Mouse (Mus musculus) neutrophil, adult 65 days (primary cell): ENCODE measurements around the gene Spred3. TPM values are rescaled to one million over a fixed set of nuclear protein-coding genes. Genes with fewer than 3 reads are reported as not detected.

Experiments
- total RNA-seq: library from RNA; stranded (reverse); gene quantifications from 2 replicates; pipeline ENCODE4 v1.2.4, GENCODE M21; 2023

The Spred3 gene
- total RNA-seq = 1.2 and 2.6 TPM in 2 replicates

DNA sequence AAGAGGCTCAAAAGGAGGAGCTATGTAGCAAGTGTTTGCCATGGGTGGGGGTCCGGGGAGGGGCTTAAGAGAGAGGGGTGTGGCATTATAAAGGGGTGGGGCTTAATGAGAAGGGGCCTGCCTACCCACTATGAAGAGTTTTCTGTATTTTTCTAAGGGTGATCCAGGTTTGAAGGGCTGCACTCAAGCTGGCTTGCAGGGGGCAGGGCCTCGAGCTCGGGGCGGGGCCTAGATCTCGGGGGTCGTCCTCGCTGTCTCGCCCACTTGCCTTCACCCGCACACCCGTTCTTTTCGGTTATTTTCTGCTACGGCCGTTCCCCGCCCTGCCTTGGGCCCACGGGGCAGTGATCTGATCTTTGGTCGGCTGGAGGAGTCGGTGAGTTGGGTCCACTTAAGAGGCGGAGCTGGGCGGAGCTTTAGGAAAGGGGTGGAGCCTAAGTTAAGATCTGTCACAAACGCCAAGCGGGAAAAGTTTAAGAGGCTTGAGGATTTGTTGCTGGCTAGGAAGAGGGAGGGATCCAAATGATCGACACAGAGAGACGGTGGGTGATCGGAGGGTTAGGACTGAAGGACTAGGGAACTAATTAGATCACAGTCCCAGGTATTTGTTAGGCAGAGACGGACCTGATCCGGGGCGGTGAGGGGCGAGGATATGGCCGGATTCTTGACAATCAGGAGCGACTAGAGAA, at the start of gene Spred3, which contains the start of gene Ggn:
Spred3 (minus strand) TSS at position 346 of the 689 bp plus-strand sequence.
Ggn (plus strand) TSS at position 145 of the 689 bp plus-strand sequence.

DNA sequence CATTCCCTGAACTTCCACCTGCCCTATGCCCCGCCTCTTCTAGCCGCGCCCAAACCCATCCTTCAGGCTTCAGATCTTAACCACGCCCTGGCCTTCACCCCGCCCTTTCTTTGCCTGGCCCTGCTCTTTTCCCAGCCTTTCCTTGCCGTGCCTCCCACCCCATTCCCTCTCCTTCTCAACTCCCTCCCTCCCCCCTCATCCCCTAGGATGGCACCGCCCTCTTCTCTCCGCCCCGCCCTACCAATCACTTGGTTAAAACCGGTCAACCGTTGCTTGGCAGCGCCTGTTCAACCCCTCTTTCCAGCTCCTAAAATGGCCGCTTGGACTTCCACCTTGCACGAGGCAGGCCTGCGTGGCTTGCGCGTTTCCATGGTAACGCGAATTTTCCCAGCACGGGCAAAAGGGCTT, 43.5 kb upstream of the Spred3 start, which contains the start of gene Catsperg1:
Catsperg1 (minus strand) TSS at position 361 of the 408 bp plus-strand sequence.

DNA sequence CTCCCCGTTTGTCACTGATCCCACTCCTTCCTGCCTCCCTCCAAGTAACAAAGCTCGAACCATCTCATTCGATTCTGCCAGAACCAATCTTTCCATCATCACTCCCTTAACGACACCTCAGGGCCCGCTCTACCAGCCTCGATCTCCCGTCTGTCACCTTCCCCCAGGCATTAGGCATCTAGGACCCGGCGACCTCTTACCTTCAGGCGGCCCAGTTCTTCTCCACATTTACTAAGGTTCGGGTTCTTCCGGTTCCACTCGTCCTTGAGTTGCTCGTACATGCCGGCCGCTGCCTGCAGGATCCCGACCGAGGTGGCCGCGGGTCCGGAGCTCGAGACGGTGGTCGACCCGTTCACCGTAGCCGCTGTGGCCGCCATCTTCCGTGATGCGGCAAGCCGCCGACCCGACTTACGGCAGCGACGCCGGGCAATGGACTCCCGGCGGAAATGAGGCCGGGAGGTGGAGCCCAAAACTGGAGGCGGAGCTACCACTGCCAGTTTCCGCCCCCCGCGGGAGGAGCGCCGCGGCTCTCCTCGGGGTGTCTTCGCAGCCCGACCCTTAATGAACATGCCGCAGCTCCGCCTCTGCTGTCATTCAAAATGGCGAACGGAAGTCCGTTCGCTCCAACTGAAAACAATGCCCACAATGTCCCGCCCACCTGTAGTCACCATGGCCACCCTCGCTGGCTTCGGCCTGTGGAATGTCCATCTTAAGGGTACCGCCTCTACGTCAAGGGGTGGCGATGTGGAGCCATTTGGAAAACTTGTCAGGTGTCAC, 10.1 kb upstream of the Spred3 start, which contains the start of gene Psmd8:
Psmd8 (minus strand) TSS at position 625 of the 777 bp plus-strand sequence.

DNA sequence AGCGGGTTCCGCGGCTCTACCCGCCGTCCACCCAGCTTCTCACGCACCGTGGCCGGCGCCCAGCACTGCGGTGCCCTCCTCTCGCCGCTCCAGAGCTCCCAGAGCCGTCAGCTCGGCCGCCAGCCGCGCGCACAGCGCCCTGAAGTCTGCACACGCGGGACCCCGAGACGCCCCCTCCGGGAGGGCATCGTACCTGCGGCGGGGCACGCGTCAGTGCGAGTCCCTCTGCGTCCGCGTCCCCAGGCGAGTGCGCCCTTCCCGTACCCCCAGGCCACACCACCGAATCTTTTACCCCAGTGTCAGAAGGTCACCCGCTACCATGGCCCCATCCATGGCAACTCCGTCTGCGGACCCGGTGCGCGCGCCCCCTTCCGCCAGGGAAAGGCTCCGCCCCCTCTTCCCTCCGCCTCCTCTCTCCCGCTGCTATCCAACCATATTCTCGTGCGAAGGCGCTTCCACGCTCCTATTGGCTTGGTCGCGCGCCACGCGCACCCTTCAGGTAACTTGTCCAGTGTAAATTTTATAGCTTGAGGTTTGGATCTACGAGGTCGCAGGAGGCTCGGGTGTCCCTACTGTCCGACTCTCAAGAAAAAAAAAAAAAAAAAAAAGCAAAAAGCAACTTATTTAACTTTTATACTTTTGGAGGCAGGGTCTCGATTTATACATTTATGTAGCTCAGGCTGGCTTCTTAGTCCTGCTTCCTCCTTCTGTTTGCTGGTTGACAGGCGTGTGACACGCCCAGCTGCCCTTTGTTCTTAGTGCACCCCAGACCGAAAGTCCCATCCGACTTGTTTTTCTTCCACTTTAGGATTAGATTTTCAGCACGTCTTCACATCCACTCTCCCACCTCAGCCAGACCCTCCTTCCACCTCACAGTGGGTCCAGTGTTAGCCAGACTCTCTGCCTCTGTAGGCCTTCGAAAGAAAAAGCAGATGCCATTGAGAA, 14.1 kb downstream of the Spred3 start, which contains the start of gene Fam98c:
Fam98c (minus strand) TSS at position 397 of the 945 bp plus-strand sequence.

DNA sequence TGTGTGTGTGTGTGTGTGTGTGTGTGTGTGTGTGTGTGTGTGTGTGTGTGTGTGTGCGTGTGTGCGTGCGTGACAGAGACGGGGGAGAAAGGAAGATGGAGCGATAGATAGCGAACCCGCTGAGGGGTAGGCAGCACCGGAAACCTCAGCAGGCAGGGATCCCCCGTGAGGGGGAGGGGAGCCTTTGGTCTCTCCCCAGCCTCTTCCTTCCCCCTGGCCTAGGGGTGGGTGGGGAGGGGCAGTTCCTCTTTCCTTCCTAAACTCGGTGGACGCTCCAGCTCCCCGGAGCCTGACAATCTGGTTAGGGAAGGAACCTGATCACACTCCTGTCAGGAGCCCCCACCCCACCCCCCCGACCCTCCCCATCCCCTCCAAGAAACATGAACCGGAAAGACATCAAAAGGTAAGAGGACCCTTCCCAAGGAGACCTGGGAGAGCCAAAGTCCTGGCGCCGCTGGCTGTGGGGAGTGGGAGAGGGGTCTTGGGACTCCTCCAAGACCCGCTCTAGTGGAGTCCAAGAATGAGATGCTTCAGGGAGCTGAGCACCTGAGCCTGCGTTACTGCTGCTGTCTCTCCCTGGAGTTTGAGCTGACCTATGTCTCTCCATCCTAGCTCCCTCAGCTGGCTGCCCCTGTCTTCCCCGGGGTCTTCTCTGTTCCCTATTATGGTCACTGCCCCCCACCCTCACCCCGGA, 35.4 kb downstream of the Spred3 start, which contains the start of gene Rasgrp4:
Rasgrp4 (plus strand) TSS at position 159 of the 694 bp plus-strand sequence.

DNA sequence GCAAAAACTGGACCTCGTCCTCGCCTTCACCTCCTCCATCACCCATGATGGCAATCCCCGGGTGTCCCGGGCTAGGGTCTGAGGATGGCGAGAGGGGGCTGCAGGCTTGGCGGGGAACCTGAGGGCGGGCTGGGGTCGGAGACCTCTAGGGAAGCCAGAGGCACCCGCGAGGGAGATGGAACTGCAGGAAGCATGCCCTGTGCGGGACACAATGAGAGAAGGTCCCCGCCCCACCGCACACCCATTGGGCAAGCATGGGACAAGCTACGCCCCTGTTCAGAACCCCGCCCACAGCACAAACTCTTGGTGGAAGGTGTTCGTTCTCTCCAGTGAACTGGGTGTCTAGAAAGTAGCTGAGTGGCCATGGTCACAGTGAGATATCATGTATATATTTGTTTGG, 45.2 kb downstream of the Spred3 start, which contains the start of gene Ryr1:
Ryr1 (minus strand) TSS at position 210 of the 400 bp plus-strand sequence.

Other genes with a start within 250 kb of the Spred3 start
- gene Actn4, start 208.1 kb downstream of the Spred3 start, total RNA-seq = 112 and 115 TPM in 2 replicates
- gene Eif3k, start 188.5 kb downstream of the Spred3 start, total RNA-seq = 140 and 154 TPM in 2 replicates
- gene Map4k1, start 188.4 kb downstream of the Spred3 start, total RNA-seq = 31.5 and 32.6 TPM in 2 replicates
- gene Ryr1, start 45.2 kb downstream of the Spred3 start, total RNA-seq = 0.18 and 0.19 TPM in 2 replicates
- 319 and 346 TPM in 2 replicates for gene Rasgrp4, start 35.6 kb downstream of the Spred3 start, total RNA-seq
- 11.4 and 17.5 TPM in 2 replicates for gene Fam98c, start 14.2 kb downstream of the Spred3 start, total RNA-seq
- gene Ggn, start 201 bp downstream of the Spred3 start, total RNA-seq = 0.36 TPM in 1 of 2 replicates, not detected in the other
- gene Psmd8, start 10.3 kb upstream of the Spred3 start, total RNA-seq = 151 and 171 TPM in 2 replicates
- gene Catsperg1, start 43.6 kb upstream of the Spred3 start, total RNA-seq = 0.91 and 1.5 TPM in 2 replicates
- 5.5 and 7.0 TPM in 2 replicates for gene Kcnk6, start 62.1 kb upstream of the Spred3 start, total RNA-seq
- gene Yif1b, start 67.9 kb upstream of the Spred3 start, total RNA-seq = 13.2 and 15.8 TPM in 2 replicates
- not detected in 2 replicates for gene 2200002D01Rik, start 78.1 kb upstream of the Spred3 start, total RNA-seq
- 17.1 and 21.7 TPM in 2 replicates for gene Spint2, start 111.5 kb upstream of the Spred3 start, total RNA-seq
- not detected in 2 replicates for gene Ppp1r14a, start 118.9 kb upstream of the Spred3 start, total RNA-seq
- not detected in 2 replicates for gene Dpf1, start 133.5 kb upstream of the Spred3 start, total RNA-seq